Mouse (Mus musculus) midbrain, embryonic 12.5 days (tissue): Measurements from ENCODE around the gene Srrm3. TPM values are rescaled to one million over a fixed set of nuclear protein-coding genes. Genes with fewer than 3 reads are reported as not detected.

Experiments used
- ATAC-seq: fragments of 200-750 bp; cut with Nextera tagmentation; 2 replicates; pipeline ENCODE4 v1.8.0; 2017; ENCODE audit warnings: low read depth, moderate TSS enrichment, moderate library complexity; ENCODE audit not compliant: low FRiP score
- H3K27ac ChIP-seq: fragments of 300-500 bp; sonication (generic); replicated peaks from 2 replicates; pipeline ENCODE4 v1.5.1; 2016; ENCODE audit warnings: mild to moderate bottlenecking
- H3K27me3 ChIP-seq: fragments of 300-500 bp; sonication (generic); 2 replicates; pipeline ENCODE4 v1.6.1; 2016; ENCODE audit warnings: mild to moderate bottlenecking
- H3K36me3 ChIP-seq: fragments of 300-500 bp; sonication (generic); 2 replicates; pipeline ENCODE4 v1.6.1; 2016
- H3K4me1 ChIP-seq: fragments of 300-500 bp; sonication (generic); 2 replicates; pipeline ENCODE4 v1.6.1; 2016
- H3K4me2 ChIP-seq: fragments of 300-500 bp; sonication (generic); replicated peaks from 2 replicates; pipeline ENCODE4 v1.6.1; 2016; ENCODE audit warnings: mild to moderate bottlenecking, moderate library complexity
- H3K4me3 ChIP-seq: fragments of 300-500 bp; sonication (generic); 2 replicates; pipeline ENCODE4 v1.5.1; 2016; ENCODE audit warnings: mild to moderate bottlenecking
- H3K9ac ChIP-seq: fragments of 300-500 bp; sonication (generic); replicated peaks from 2 replicates; pipeline ENCODE4 v1.6.1; 2016; ENCODE audit warnings: mild to moderate bottlenecking, moderate library complexity
- H3K9me3 ChIP-seq: fragments of 300-500 bp; sonication (generic); 2 replicates; pipeline ENCODE4 v1.6.1; 2016; ENCODE audit warnings: mild to moderate bottlenecking
- WGBS: fragments of 180-500 bp; shearing (Covaris S2); methylation state at CpG from one replicate; pipeline ENCODE4 v1.1.7; 2016; 5-methylcytosine and 5-hydroxymethylcytosine counted together
- polyA plus RNA-seq: library from polyadenylated mRNA; unstranded; fragments of >200 nt; fragmentation: Nextera tagmentation; extraction: Ambion mirVana; gene quantifications from 2 replicates; pipeline ENCODE4 v1.2.1, GENCODE M21; 2016

Srrm3 gene
- polyA plus RNA-seq, 1 experiment from 2014 or later, result 72.1 TPM

DNA sequence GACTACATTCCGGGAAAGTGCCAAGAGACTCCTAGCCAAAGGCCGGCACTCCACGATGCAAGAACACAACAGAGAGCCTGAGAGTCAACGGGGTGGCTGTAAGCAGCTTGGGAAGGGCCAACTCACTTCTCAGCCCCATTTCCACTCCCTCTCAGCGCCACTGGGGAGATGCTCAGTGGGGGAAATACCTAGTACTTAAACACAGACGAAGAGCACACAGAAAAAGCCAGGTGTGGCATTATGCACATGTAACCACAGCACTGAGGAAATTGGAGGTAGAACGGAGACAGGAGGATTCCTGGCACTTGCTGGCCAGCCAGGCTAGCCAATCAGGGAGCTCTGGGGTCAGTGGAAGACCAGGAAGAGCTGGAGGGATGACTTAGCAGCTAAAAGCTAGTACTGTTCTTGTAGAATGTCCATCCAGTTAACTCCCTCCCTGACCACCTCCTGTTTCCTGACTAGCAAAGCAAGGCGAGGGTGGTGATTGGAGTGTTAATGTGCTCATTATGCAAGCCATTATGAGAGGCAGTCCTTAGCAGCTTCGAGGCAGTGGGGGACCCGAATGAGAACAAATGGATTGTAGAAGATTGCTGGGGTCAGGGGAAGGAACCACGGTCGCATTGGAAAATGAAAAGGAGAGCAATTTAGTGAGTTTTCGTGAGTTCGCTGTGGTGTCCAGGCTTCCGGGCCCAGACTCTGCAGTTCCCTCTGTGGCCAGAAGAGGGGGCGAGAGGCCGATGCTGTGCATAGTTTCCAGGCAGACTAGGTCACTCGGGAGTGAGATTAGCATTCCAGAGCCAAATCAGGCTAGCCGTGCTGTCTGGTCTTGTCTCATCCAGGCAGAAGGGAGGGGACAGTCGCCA lies 12.5 kb upstream of the Srrm3 start:
- no peaks in the 10 kb centered on the region for H3K27me3 ChIP-seq
- ATAC-seq, result peak; percentile 86
- peaks cover 13% of the 10 kb centered on the region for H3K4me1 ChIP-seq
- 8% methylated on average over 20 of the region's 20 CpGs for WGBS
- peak overlapping the region; percentile 88 for H3K27ac ChIP-seq
- no peaks in the 10 kb centered on the region for H3K9me3 ChIP-seq
- H3K4me3 ChIP-seq, result peak overlapping the region; percentile 19; the same call in 1 of the 2 replicates
- H3K4me2 ChIP-seq, result peak overlapping the region; percentile 43
- peaks cover 30% of the 10 kb centered on the region for H3K36me3 ChIP-seq
- peak overlapping the region; percentile 45; the same call in 1 of the 2 replicates for H3K9ac ChIP-seq

DNA sequence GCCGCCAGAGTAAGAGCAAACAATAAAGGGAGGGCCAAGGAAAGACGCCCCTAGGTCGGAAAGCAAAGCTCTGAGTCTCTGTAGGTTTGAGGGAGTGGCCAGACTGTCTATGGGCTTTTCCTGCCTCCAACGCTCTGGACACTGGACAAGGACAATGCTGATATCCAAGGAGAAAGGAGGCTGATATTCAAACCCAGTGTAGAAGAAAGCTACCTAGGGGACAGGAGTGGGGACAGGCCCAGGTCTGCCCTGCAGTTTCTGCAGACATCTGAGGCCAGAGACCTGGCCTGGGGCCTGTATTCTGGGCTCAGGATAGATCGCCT lies 11.9 kb upstream of the Srrm3 start:
- Histone ChIP-seq H3K27ac (peak overlapping the region; percentile 88), H3K9me3 (no peaks in the 10 kb centered on the region), H3K4me1 (peaks cover 13% of the 10 kb centered on the region), H3K36me3 (peaks cover 24% of the 10 kb centered on the region), H3K9ac (0 out of 2 replicates have a peak overlapping the region, but pooled peaks have one; percentile 31), H3K4me2 (peak overlapping the region; percentile 43), H3K4me3 (0 out of 2 replicates have a peak overlapping the region, but pooled peaks have one; percentile 1), H3K27me3 (no peaks in the 10 kb centered on the region)
- WGBS, result 7% methylated on average over 5 of the region's 5 CpGs
- no peak; the same call in 1 of the 2 replicates for ATAC-seq

DNA sequence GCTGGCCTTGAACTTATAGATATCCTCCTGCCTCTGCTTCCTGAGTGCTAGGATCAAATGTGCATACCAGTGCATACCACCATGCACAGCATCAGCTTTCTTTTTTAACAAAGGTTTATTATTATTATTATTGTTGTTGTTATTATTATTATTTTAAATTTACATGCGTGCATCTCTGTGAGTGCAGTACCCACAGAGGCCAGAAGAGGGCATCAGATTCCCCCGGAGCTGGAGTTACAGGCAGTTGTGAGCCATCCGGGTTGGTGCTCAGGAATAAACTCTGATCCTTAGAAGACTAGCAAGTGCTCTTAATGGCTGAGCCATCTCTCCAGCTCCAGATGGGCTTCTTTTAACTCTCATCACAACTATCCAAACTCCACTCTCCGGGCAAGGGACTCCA lies 6.9 kb upstream of the Srrm3 start:
- H3K4me1 ChIP-seq, result peaks cover 18% of the 10 kb centered on the region
- ATAC-seq, result no peak
- H3K4me2 ChIP-seq, result no peak overlapping the region
- no peak overlapping the region for H3K4me3 ChIP-seq
- H3K36me3 ChIP-seq, result no peaks in the 10 kb centered on the region
- no peak overlapping the region for H3K27ac ChIP-seq
- H3K27me3 ChIP-seq, result peaks cover 4% of the 10 kb centered on the region; the same call in 1 of the 2 replicates
- no peaks in the 10 kb centered on the region for H3K9me3 ChIP-seq
- no peak overlapping the region for H3K9ac ChIP-seq
- 46% methylated on average over 4 of the region's 4 CpGs for WGBS

DNA sequence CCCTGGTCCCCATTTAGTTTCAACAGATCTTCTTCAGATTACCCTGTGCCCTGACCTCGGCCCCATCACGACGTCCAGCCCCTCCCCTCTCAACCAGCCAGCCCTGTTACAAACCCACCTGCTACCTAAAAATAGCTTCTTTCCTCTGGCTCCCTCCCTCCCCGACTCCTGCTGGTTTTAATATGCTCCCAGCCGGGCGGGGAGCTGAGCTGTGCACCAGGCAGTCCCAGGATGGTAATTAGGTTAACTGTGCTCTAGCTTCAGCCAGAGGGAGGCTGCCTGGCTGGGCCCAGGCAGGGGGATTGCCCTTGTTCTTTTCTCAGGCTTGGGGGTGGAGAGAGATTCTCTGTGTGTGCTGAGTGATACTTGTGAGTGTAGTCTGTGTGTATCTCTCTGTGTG lies 5.8 kb upstream of the Srrm3 start:
- no peak overlapping the region for H3K4me3 ChIP-seq
- peak; percentile 83 for ATAC-seq
- H3K27ac ChIP-seq, result peak overlapping the region; percentile 73
- H3K9ac ChIP-seq, result peak overlapping the region; percentile 37; the same call in 1 of the 2 replicates
- WGBS, result under 1% methylated on average over 6 of the region's 6 CpGs
- peaks cover 7% of the 10 kb centered on the region for H3K27me3 ChIP-seq
- peaks cover 14% of the 10 kb centered on the region for H3K4me1 ChIP-seq
- H3K36me3 ChIP-seq, result no peaks in the 10 kb centered on the region
- H3K9me3 ChIP-seq, result no peaks in the 10 kb centered on the region
- H3K4me2 ChIP-seq, result no peak overlapping the region

DNA sequence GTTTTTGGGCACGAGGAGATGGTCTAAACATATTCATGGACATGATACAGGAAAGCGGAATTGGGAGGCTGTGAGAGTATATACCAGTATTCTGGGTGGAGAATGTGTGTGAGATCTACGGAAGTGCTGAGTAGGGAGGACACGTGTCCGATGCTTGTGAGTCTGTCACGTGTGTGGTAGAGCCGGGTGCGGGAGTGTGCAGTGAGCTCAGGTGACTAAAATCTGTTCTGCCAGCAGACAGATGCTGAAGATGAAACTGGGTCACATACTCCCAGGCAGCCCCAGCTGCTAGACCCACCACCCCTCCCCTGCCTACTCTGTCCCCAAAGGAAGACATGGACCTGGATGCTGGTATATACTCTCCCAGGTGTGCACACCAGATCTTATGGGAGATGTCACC lies 4.0 kb upstream of the Srrm3 start:
- Histone ChIP-seq H3K27me3 (peaks cover 10% of the 10 kb centered on the region), H3K27ac (no peak overlapping the region), H3K9ac (no peak overlapping the region), H3K4me3 (no peak overlapping the region), H3K36me3 (no peaks in the 10 kb centered on the region), H3K4me2 (no peak overlapping the region), H3K4me1 (peaks cover 24% of the 10 kb centered on the region), H3K9me3 (no peaks in the 10 kb centered on the region)
- no peak for ATAC-seq
- 92% methylated on average over 8 of the region's 8 CpGs for WGBS

DNA sequence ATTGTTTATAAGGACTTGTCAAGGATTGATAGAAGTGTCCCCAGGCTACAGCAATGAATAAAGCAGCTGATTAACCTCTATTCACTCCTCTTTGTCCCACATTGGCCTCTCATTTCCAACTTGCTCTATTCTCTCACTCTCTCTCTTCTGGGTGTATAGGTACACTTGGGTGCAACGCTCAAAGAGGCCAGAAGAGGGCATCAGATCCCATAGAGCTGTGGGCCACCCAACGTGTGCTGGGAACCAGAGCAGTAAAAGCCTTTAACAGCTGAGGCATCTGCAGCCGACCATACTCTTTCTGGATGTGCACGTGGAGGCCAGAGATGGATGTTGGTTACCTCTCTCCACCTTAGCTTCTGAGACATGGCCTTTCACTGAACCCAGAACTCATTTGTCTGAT lies 3.6 kb upstream of the Srrm3 start:
- Histone ChIP-seq H3K27ac (no peak overlapping the region), H3K36me3 (no peaks in the 10 kb centered on the region), H3K9me3 (no peaks in the 10 kb centered on the region), H3K27me3 (peaks cover 10% of the 10 kb centered on the region), H3K9ac (no peak overlapping the region), H3K4me3 (no peak overlapping the region), H3K4me1 (peaks cover 27% of the 10 kb centered on the region), H3K4me2 (no peak overlapping the region)
- WGBS, result 65% methylated on average over 4 of the region's 4 CpGs
- no peak for ATAC-seq

DNA sequence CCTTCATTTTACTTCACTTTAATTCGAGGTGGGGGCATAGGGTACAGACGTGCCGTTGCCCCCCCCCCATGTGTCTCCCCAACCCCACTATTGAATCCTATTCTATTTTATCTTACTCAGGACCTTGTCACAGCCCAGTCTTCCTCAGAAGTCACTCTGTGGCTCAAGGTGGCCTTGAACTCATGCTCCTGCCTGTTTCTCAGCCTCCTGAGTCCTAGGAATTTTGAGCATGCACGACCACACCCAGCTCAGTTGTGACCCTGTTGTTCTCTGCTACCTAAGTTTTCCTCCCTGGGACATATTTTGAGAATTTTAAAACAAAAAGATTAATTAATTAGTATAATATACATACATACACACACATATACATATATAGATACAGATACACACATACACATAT lies 3.0 kb upstream of the Srrm3 start:
- Histone ChIP-seq H3K4me2 (no peak overlapping the region), H3K27me3 (peaks cover 10% of the 10 kb centered on the region), H3K27ac (no peak overlapping the region), H3K9me3 (no peaks in the 10 kb centered on the region), H3K4me1 (peaks cover 27% of the 10 kb centered on the region), H3K4me3 (no peak overlapping the region), H3K9ac (no peak overlapping the region), H3K36me3 (no peaks in the 10 kb centered on the region)
- ATAC-seq, result no peak
- WGBS, result 74% methylated on average over 4 of the region's 4 CpGs

DNA sequence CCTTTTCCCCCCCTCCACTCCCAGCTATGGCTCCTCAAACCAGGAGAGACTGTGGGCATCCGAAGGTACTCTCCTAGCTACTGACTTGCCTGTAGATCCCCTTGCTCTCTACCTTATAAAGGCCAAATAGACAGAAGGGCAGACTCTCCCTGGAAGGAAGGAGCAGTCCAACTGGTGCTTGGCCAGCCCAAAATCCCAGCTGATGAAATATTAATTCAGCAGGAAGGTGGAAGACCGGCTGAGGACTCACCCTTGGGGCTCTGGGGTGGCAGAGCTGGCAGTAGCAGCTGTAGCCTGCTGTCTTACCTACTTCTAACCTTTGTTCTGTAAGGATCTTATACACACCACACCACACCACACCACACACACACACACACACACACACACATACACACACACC lies 2.0 kb upstream of the Srrm3 start:
- peaks cover 27% of the 10 kb centered on the region for H3K4me1 ChIP-seq
- no peak for ATAC-seq
- H3K9me3 ChIP-seq, result no peaks in the 10 kb centered on the region
- H3K27ac ChIP-seq, result peak overlapping the region; percentile 46
- whole genome bisulfite sequencing, result 72% methylated on average over 2 of the region's 2 CpGs
- no peak overlapping the region for H3K4me3 ChIP-seq
- no peak overlapping the region for H3K9ac ChIP-seq
- peaks cover 10% of the 10 kb centered on the region for H3K27me3 ChIP-seq
- no peaks in the 10 kb centered on the region for H3K36me3 ChIP-seq
- H3K4me2 ChIP-seq, result no peak overlapping the region

DNA sequence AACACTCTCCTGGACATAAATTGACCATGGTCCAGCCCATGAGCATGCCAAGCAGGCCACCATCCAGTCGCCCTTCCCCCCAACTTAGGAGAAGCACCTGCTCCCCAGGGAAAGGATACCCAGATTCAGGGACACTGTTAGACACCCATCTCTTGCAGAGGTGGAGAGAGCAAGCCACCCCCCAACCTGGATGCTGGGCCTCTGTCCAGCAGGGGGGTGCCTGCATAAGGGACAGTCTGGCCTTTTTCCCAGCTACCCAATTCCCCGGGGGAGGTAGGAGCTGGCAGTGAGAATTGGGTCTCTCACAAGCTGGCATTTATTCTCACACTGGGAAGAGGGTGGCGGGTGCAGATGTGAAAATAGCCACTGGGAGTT lies 560 bp downstream of the Srrm3 start:
- H3K27me3 ChIP-seq, result peaks cover 6% of the 10 kb centered on the region
- peak overlapping the region; percentile 53 for H3K4me3 ChIP-seq
- no peak for ATAC-seq
- no peaks in the 10 kb centered on the region for H3K36me3 ChIP-seq
- H3K9me3 ChIP-seq, result no peaks in the 10 kb centered on the region
- peak overlapping the region; percentile 74 for H3K9ac ChIP-seq
- no peak overlapping the region for H3K27ac ChIP-seq
- WGBS, result 54% methylated on average over 3 of the region's 3 CpGs
- H3K4me1 ChIP-seq, result peaks cover 13% of the 10 kb centered on the region; the same call in 1 of the 2 replicates
- peak overlapping the region; percentile 69 for H3K4me2 ChIP-seq

DNA sequence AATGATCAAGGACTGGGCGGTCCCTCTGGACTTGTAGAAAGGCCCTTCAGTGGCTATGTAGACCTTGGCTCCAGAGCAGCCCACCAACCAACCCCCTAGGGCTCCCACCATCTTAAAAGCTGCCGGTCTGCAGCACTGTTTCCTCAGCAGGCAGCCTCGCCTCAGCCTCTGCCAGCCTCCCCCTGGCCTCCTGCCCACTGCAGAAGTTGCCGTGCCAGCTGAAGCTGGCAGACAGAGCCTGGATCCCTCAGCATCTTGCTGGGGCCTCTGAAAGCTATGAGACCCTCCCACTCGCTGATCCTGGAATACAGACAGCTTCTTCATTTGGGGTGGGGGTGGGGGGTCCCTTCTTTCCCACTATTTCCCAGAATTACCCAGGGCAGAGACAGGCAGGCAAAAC lies 6.3 kb downstream of the Srrm3 start:
- WGBS, result 72% methylated on average over 5 of the region's 5 CpGs
- Histone ChIP-seq H3K36me3 (no peaks in the 10 kb centered on the region), H3K4me1 (no peaks in the 10 kb centered on the region), H3K27ac (no peak overlapping the region), H3K9me3 (no peaks in the 10 kb centered on the region), H3K9ac (no peak overlapping the region), H3K27me3 (0 out of 2 replicates have a peak, but pooled peaks cover 2% of the 10 kb centered on the region), H3K4me3 (no peak overlapping the region), H3K4me2 (no peak overlapping the region)
- no peak for ATAC-seq

DNA sequence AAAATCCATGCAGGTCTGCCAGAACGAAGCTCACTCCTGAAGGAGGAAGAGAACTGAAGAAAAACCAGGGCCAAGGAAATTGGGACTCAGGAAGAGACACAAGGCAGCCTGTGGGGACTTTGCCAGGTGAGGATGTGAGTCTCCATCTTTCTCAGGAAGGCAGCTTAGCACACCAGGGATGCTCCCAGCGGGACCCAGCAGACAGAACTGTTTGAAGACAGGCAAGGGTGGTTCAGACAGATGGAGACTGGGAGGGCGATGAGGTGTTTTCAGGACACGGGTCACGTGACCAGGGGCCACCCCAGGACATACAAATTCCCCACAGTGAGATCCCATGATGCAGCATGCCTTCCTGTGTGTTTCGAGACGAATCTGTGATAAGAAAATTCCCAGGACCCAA lies 11.8 kb downstream of the Srrm3 start:
- no peak overlapping the region for H3K9ac ChIP-seq
- peaks cover 19% of the 10 kb centered on the region for H3K4me1 ChIP-seq
- H3K4me3 ChIP-seq, result no peak overlapping the region
- 45% methylated on average over 7 of the region's 7 CpGs for WGBS
- no peak for ATAC-seq
- no peaks in the 10 kb centered on the region for H3K36me3 ChIP-seq
- peaks cover 10% of the 10 kb centered on the region for H3K27me3 ChIP-seq
- no peak overlapping the region for H3K4me2 ChIP-seq
- no peak overlapping the region for H3K27ac ChIP-seq
- H3K9me3 ChIP-seq, result no peaks in the 10 kb centered on the region

DNA sequence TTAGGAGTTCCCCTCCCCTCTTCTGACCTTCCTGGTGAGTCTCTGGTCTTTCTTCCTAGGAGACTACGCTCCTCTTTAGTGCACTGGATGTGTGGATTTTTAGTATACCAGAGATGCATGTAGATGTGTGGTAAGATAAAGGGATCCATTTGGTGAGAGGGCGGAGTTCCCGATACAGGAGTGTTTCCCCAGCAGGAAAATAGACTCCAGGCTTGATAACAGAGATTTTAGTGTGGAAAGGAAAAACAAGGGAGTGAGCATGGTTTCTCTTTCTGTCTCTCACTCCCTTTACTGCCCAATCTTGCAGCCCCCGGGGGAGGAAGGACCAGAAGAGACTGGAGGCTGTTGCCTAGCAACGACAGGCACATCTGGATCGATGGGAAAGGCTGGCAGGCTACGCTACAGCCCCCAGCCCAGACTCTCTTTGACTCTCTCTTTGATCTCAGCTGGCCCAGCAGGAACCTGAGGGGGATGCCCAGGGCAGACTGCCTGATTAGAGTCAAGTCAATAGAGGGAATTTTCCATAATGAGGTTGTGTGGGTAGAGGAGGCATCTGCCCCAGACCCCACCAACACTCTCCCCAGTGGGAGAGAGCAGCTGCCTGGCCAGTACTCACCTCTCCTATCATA lies 15.7 kb downstream of the Srrm3 start:
- 0 out of 2 replicates have a peak overlapping the region, but pooled peaks have one; percentile 28 for H3K9ac ChIP-seq
- no peaks in the 10 kb centered on the region for H3K36me3 ChIP-seq
- 18% methylated on average over 7 of the region's 7 CpGs for WGBS
- peak; percentile 79 for ATAC-seq
- H3K4me3 ChIP-seq, result no peak overlapping the region
- H3K4me1 ChIP-seq, result peaks cover 27% of the 10 kb centered on the region
- peak overlapping the region; percentile 92 for H3K27ac ChIP-seq
- H3K27me3 ChIP-seq, result peaks cover 8% of the 10 kb centered on the region
- no peaks in the 10 kb centered on the region for H3K9me3 ChIP-seq
- H3K4me2 ChIP-seq, result peak overlapping the region; percentile 34
